Mouse (Mus musculus): Measurements from ENCODE around the gene Parp2. TPM values are rescaled to one million over a fixed set of nuclear protein-coding genes. Genes with fewer than 3 reads are reported as not detected.
"Not testable (repeated sequence)": the region's sequence is repeated elsewhere in the genome, so short reads cannot be mapped to it uniquely, and the experiment has no call there.

Parp2 gene
- polyA plus RNA-seq, 1 experiment from 2014 or later: 61.2 TPM

GRCm38 (mm10) chr14:50834435-50834834, 26.8 kb downstream of the Parp2 start:
- Histone ChIP-seq H3K27me3 (no peaks in the 10 kb centered on the region), H3K36me3 (no peaks in the 10 kb centered on the region), H3K4me1 (peaks cover 5% of the 10 kb centered on the region; the same call in 1 of the 2 replicates), H3K27ac (peak overlapping the region; percentile 74), H3K9me3 (no peaks in the 10 kb centered on the region), H3K4me2 (no peak overlapping the region), H3K4me3 (no peak overlapping the region), H3K9ac (no peak overlapping the region)
- ATAC-seq (ENCODE audit: borderline replicate concordance, extremely low read depth, low FRiP score, low TSS enrichment): peak; percentile 84; the same call in 1 of the 2 replicates
- WGBS: 33% methylated on average over 2 of the region's 2 CpGs

DNA sequence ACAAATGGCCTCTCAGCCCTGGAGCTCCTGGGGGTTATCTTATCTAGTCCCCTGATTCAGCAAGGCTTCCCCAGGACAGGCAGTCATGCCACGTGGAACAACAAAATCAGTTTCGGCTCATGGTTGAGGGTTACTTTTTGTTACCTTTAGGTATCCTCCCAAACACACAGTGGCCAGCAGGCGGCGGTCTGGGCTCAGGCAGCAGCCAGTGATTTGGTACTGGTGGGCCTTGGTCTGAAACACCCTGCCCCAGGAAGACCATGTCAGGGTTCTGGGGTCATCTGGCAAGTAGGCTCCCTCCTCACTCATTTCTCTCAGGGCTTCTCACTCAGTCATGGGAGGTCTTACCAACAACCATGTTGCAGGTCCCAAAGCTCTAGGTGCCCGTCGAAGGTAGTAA, 29.6 kb downstream of the Parp2 start:
- Histone ChIP-seq H3K9me3 (no peaks in the 10 kb centered on the region), H3K4me3 (no peak overlapping the region), H3K9ac (no peak overlapping the region), H3K4me1 (peaks cover 5% of the 10 kb centered on the region; the same call in 1 of the 2 replicates), H3K27me3 (no peaks in the 10 kb centered on the region), H3K4me2 (no peak overlapping the region), H3K36me3 (no peaks in the 10 kb centered on the region), H3K27ac (no peak overlapping the region)
- ATAC-seq (ENCODE audit: borderline replicate concordance, extremely low read depth, low FRiP score, low TSS enrichment): no peak
- WGBS: 66% methylated on average over 6 of the region's 6 CpGs

GRCm38 (mm10) chr14:50855788-50856187, 48.1 kb downstream of the Parp2 start:
- ATAC-seq (ENCODE audit: borderline replicate concordance, extremely low read depth, low FRiP score, low TSS enrichment): no peak
- Histone ChIP-seq H3K36me3 (peaks cover 5% of the 10 kb centered on the region; the same call in 1 of the 2 replicates), H3K9ac (no peak overlapping the region), H3K4me2 (no peak overlapping the region), H3K9me3 (no peaks in the 10 kb centered on the region), H3K4me3 (no peak overlapping the region), H3K27ac (no peak overlapping the region), H3K4me1 (no peaks in the 10 kb centered on the region), H3K27me3 (no peaks in the 10 kb centered on the region)
- 84% methylated on average over 5 of the region's 5 CpGs for WGBS

DNA sequence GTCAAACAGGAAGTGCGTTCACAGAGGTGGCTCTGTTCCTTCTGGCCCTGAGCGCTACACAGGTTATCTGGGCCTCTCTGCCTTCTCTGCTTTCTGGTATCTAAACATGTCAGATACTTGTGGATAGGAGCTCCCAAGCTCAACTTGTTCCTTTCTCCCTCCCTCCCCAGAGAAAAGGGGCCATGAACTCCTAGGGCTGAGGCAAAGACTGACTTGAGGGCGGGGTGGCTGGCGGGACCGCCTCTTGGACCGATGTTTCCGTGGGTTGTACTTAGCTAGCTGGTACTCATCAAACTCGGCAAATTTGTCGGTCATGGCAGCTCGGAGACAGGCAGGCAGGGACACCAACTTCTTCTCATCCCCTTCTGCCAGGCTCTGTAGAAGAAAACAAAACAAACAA, 55.0 kb downstream of the Parp2 start:
- 83% methylated on average over 10 of the region's 10 CpGs for WGBS
- no peaks in the 10 kb centered on the region for H3K9me3 ChIP-seq
- no peak overlapping the region for H3K9ac ChIP-seq
- H3K4me2 ChIP-seq: no peak overlapping the region
- H3K36me3 ChIP-seq: peaks cover 6% of the 10 kb centered on the region; the same call in 1 of the 2 replicates
- no peaks in the 10 kb centered on the region for H3K27me3 ChIP-seq
- H3K4me3 ChIP-seq: no peak overlapping the region
- no peak overlapping the region for H3K27ac ChIP-seq
- H3K4me1 ChIP-seq: no peaks in the 10 kb centered on the region
- no peak for ATAC-seq (ENCODE audit: borderline replicate concordance, extremely low read depth, low FRiP score, low TSS enrichment)

DNA sequence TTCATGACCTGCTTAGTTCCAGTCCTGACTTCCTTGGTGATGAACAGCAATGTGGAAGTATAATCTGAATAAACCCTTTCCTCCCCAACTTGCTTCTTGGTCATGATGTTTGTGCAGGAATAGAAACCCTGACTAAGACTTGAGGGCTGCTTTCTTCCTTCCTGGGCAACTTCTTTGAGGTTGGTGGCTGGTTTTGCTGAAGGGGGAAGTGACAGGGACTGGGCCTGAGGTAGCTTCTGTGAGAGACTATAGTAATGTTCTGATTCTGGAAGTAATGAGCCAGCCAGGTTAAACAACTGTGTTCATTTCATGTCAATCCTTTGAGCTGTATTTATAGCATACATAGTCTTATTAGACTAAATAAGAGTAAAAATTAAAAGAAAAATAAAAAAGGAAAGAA, 57.4 kb downstream of the Parp2 start:
- not testable (repeated sequence) for ATAC-seq (ENCODE audit: borderline replicate concordance, extremely low read depth, low FRiP score, low TSS enrichment); H3K9ac ChIP-seq; H3K36me3 ChIP-seq

GRCm38 (mm10) chr14:50866966-50867365, 59.3 kb downstream of the Parp2 start:
- no peak for ATAC-seq (ENCODE audit: borderline replicate concordance, extremely low read depth, low FRiP score, low TSS enrichment)
- no peak overlapping the region for H3K4me2 ChIP-seq
- peaks cover 3% of the 10 kb centered on the region; the same call in 1 of the 2 replicates for H3K36me3 ChIP-seq
- H3K9ac ChIP-seq: no peak overlapping the region
- H3K4me1 ChIP-seq: peaks cover 8% of the 10 kb centered on the region; the same call in 1 of the 2 replicates
- no peak overlapping the region for H3K4me3 ChIP-seq
- H3K27ac ChIP-seq: no peak overlapping the region
- no peaks in the 10 kb centered on the region for H3K9me3 ChIP-seq
- H3K27me3 ChIP-seq: no peaks in the 10 kb centered on the region
- WGBS: 96% methylated on average over 3 of the region's 3 CpGs

More for the DNA sequence above, 57.4 kb downstream of the Parp2 start:
- H3K9me3 ChIP-seq, H3K27ac ChIP-seq, H3K4me2 ChIP-seq, H3K27me3 ChIP-seq, H3K4me3 ChIP-seq, H3K4me1 ChIP-seq: not testable (repeated sequence)

DNA sequence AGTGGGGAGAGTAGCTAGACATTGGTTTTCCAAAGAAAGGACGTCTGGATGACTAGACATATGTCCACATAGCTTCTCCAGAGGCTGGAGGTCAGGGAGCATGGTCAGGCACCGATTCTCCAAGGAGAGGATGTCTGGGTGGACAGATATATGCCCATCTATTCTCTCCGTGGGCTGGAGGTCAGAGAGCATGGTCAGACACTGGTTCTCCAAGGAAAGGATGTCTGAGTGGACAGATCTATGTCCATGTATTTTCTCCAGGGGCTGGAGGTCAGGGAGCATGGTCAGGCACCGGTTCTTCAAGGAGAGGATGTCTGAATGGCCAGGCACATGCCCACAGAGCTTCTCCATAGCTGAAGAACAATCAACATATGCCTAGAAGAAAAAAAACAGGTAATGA, 60.6 kb downstream of the Parp2 start:
- no peak for ATAC-seq (ENCODE audit: borderline replicate concordance, extremely low read depth, low FRiP score, low TSS enrichment)
- no peaks in the 10 kb centered on the region for H3K27me3 ChIP-seq
- peaks cover 3% of the 10 kb centered on the region; the same call in 1 of the 2 replicates for H3K36me3 ChIP-seq
- no peak overlapping the region for H3K27ac ChIP-seq
- no peaks in the 10 kb centered on the region for H3K9me3 ChIP-seq
- no peak overlapping the region for H3K4me3 ChIP-seq
- H3K9ac ChIP-seq: no peak overlapping the region
- H3K4me1 ChIP-seq: peaks cover 8% of the 10 kb centered on the region; the same call in 1 of the 2 replicates
- H3K4me2 ChIP-seq: no peak overlapping the region
- WGBS: 70% methylated on average over 4 of the region's 4 CpGs

DNA sequence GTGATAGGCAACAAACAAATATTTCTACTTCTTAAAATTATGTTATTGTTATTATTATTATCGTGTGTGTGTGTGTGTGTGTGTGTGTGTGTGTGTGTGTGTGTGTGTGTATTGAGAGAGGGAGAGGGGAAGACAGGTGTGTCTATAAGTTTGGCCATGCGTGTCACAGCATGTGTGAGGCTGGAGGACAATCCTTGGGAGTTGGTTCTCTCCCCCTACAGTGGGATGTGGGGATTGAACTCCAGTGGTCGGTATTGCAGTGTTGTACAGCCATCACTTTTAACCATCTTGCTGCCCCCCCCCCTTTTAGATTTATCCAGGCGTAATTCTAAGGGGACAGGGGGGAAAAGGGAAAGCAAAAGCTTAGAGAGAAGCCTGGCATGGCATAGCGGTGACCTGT, 61.0 kb downstream of the Parp2 start:
- Histone ChIP-seq H3K9me3 (no peaks in the 10 kb centered on the region), H3K36me3 (peaks cover 3% of the 10 kb centered on the region; the same call in 1 of the 2 replicates), H3K4me3 (no peak overlapping the region), H3K27me3 (no peaks in the 10 kb centered on the region), H3K4me1 (peaks cover 8% of the 10 kb centered on the region; the same call in 1 of the 2 replicates), H3K4me2 (no peak overlapping the region), H3K9ac (no peak overlapping the region), H3K27ac (no peak overlapping the region)
- 84% methylated on average over 5 of the region's 5 CpGs for WGBS
- ATAC-seq (ENCODE audit: borderline replicate concordance, extremely low read depth, low FRiP score, low TSS enrichment): no peak

- Histone ChIP-seq H3K27ac (peak within 1 kb of the TSS; percentile 68), H3K36me3 (peaks cover 3% of the 10 kb centered on the region; the same call in 1 of the 2 replicates), H3K9me3 (no peaks in the 10 kb centered on the region), H3K4me1 (peaks cover 8% of the 10 kb centered on the region; the same call in 1 of the 2 replicates), H3K9ac (peak within 1 kb of the TSS; percentile 50), H3K4me2 (peak within 1 kb of the TSS; percentile 67), H3K4me3 (peak within 1 kb of the TSS; percentile 53), H3K27me3 (no peaks in the 10 kb centered on the region)
- ATAC-seq (ENCODE audit: borderline replicate concordance, extremely low read depth, low FRiP score, low TSS enrichment): peak; percentile 91
- 6% methylated on average over 32 of the region's 32 CpGs for WGBS
These were observed 62.5 kb downstream of the Parp2 start, which contains the start of gene Tep1 for GRCm38 (mm10) chr14:50869889-50870804. Tep1 (minus strand) TSS chr14:50870560.

GRCm38 (mm10) chr14:50870805-50871143, 63.1 kb downstream of the Parp2 start:
- H3K27me3 ChIP-seq: no peaks in the 10 kb centered on the region
- peak overlapping the region; percentile 53 for H3K4me3 ChIP-seq
- WGBS: 8% methylated on average over 5 of the region's 5 CpGs
- H3K4me2 ChIP-seq: peak overlapping the region; percentile 67
- H3K9ac ChIP-seq: peak overlapping the region; percentile 50; the same call in 1 of the 2 replicates
- ATAC-seq (ENCODE audit: borderline replicate concordance, extremely low read depth, low FRiP score, low TSS enrichment): peak; percentile 43
- peaks cover 3% of the 10 kb centered on the region; the same call in 1 of the 2 replicates for H3K36me3 ChIP-seq
- no peaks in the 10 kb centered on the region for H3K9me3 ChIP-seq
- peak overlapping the region; percentile 68; the same call in 1 of the 2 replicates for H3K27ac ChIP-seq
- H3K4me1 ChIP-seq: peaks cover 8% of the 10 kb centered on the region; the same call in 1 of the 2 replicates

All from lung, embryonic 15.5 days (tissue).